Comparison of ENCODE assay signal across 7 mouse cellular contexts in the genomic region with DNA sequence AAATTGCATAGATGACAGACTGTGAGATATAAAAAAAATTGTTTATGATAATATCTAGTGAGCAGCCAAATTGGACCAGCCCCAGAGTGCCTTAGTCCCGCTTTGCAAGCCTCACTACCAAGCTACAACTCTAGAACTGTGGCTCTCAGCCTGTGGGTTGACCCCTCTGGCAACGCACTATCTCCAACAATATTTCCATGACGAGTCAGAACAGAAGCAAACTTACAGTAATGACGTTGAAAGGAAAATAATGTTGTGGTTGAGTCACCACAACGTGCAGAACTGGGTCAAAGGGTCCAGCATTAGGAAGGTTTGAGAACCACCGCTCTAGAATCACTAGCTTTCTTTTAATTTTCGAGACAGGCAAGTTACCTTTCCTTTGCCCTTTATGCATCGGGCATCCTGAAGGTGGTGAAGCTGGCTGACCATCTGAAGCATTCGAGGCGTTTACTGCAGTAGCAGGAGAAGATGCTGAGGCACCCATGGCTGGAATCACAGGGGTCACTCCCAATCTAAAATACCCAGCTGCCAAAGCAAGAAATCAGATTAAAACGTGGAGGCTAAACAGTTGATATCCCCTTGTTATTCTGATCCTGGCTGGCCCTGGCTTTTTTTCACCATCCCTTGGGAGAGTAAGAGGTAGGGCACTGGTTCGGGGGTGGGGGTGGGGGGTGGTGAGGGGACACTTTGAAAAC. TPM values are rescaled to one million over a fixed set of nuclear protein-coding genes. Genes with fewer than 3 reads are reported as not detected.
A peak's percentile ranks its signal among the peaks of the same experiment; 100 is the strongest.
DNase-seq lines count a peak whose midpoint lies in the region; ATAC-seq lines count a peak whose summit lies in the region.

No protein-coding gene starts in this region.

- H3K27ac ChIP-seq in embryonic facial prominence, embryonic 15.5 days (replicated peaks), result no peak overlapping the region; the same call in 1 of the 2 replicates
- H3K27ac ChIP-seq in limb, embryonic 10.5 days, result peak overlapping the region; percentile 89
- H3K27ac ChIP-seq in neural tube, embryonic 12.5 days, result no peak overlapping the region

- H3K9me3 ChIP-seq in embryonic facial prominence, embryonic 15.5 days (replicated peaks), result no peaks in the 10 kb centered on the region
- H3K9me3 ChIP-seq in limb, embryonic 10.5 days (replicated peaks), result no peaks in the 10 kb centered on the region
- H3K9me3 ChIP-seq in neural tube, embryonic 12.5 days, result no peaks in the 10 kb centered on the region

- no peaks in the 10 kb centered on the region for H3K36me3 ChIP-seq in embryonic facial prominence, embryonic 15.5 days
- H3K36me3 ChIP-seq in limb, embryonic 10.5 days, result peaks cover 13% of the 10 kb centered on the region; the same call in 1 of the 2 replicates
- no peaks in the 10 kb centered on the region for H3K36me3 ChIP-seq in neural tube, embryonic 12.5 days

- no peak for ATAC-seq in embryonic facial prominence, embryonic 15.5 days (ENCODE audit: insufficient number of reproducible peaks, low FRiP score, low TSS enrichment, low read depth)
- ATAC-seq in neural tube, embryonic 12.5 days (ENCODE audit: low FRiP score, low read depth), result no peak

- H3K4me3 ChIP-seq in embryonic facial prominence, embryonic 15.5 days (replicated peaks), result peak overlapping the region; percentile 61
- peak overlapping the region; percentile 63 for H3K4me3 ChIP-seq in limb, embryonic 10.5 days
- H3K4me3 ChIP-seq in neural tube, embryonic 12.5 days, result peak overlapping the region; percentile 49

- H3K4me2 ChIP-seq in embryonic facial prominence, embryonic 15.5 days (replicated peaks), result peak overlapping the region; percentile 46
- peak overlapping the region; percentile 57 for H3K4me2 ChIP-seq in neural tube, embryonic 12.5 days (replicated peaks)

- no peaks in the 10 kb centered on the region for H3K27me3 ChIP-seq in embryonic facial prominence, embryonic 15.5 days
- H3K27me3 ChIP-seq in limb, embryonic 10.5 days (ENCODE audit: low read depth, poor library complexity, severe bottlenecking), result peaks cover 81% of the 10 kb centered on the region
- no peaks in the 10 kb centered on the region for H3K27me3 ChIP-seq in neural tube, embryonic 12.5 days (replicated peaks)

- WGBS in embryonic facial prominence, embryonic 15.5 days, result 50% methylated on average over 12 of the region's 12 CpGs
- 66% methylated on average over 12 of the region's 12 CpGs for WGBS in limb, embryonic 10.5 days
- 64% methylated on average over 12 of the region's 12 CpGs for WGBS in neural tube, embryonic 12.5 days

- H3K4me1 ChIP-seq in embryonic facial prominence, embryonic 15.5 days, result no peaks in the 10 kb centered on the region
- 0 out of 2 replicates have a peak, but pooled peaks cover 5% of the 10 kb centered on the region for H3K4me1 ChIP-seq in limb, embryonic 10.5 days
- H3K4me1 ChIP-seq in neural tube, embryonic 12.5 days, result peaks cover 4% of the 10 kb centered on the region; the same call in 1 of the 2 replicates

- peak; percentile 7 for DNase-seq in thymus, postnatal 0 days (ENCODE audit: low spot score)
- no peak for DNase-seq in thymus, adult 18-20 months
- DNase-seq in limb, embryonic 10.5 days (ENCODE audit: low spot score), result no peak
- DNase-seq in gastrocnemius, postnatal 25 days, result no peak
- DNase-seq in MN1 (ENCODE audit: low spot score), result no peak

- H3K9ac ChIP-seq in embryonic facial prominence, embryonic 15.5 days, result peak overlapping the region; percentile 57
- H3K9ac ChIP-seq in neural tube, embryonic 12.5 days, result peak overlapping the region; percentile 65

RNA-seq across cellular contexts. Expression of gene Hccs, which starts 1.0 kb away (rescaled TPM):
- 49.5 and 52.4 TPM in 2 replicates for polyA plus RNA-seq in thymus, postnatal 0 days (2015; fragmentation: Nextera tagmentation; extraction: Ambion mirVana)
- polyA plus RNA-seq in embryonic facial prominence, embryonic 15.5 days (2015; fragmentation: Nextera tagmentation; extraction: Ambion mirVana), result 29.9 and 30.9 TPM in 2 replicates
- 36.3 and 39.1 TPM in 2 replicates for polyA plus RNA-seq in limb, embryonic 10.5 days (2016; fragmentation: Nextera tagmentation; extraction: Ambion mirVana)
- polyA plus RNA-seq in neural tube, embryonic 12.5 days (2016; fragmentation: Nextera tagmentation; extraction: Ambion mirVana), result 49.9 and 52.0 TPM in 2 replicates
- total RNA-seq in gastrocnemius, postnatal 25 days (2021), result 10 to 100 TPM; 26.5 to 40.6 TPM
